Mouse (Mus musculus) olfactory bulb, adult 2 months (tissue): ENCODE measurements around the gene Cetn4. TPM values are rescaled to one million over a fixed set of nuclear protein-coding genes. Genes with fewer than 3 reads are reported as not detected.

Experiments used
- H3K27ac ChIP-seq: fragments of 200-500 bp; 2 replicates; pipeline ENCODE4 v1.5.1; 2012; ENCODE audit warnings: low read depth, low read length; ENCODE audit not compliant: insufficient read depth
- H3K4me1 ChIP-seq: fragments of 200-500 bp; 2 replicates; pipeline ENCODE4 v1.6.1; 2012; ENCODE audit warnings: low read length; ENCODE audit not compliant: control insufficient read depth, insufficient read depth
- H3K4me3 ChIP-seq: fragments of 200-500 bp; 2 replicates; pipeline ENCODE4 v1.5.1; 2012; ENCODE audit warnings: mild to moderate bottlenecking, low read depth, low read length, moderate library complexity; ENCODE audit not compliant: insufficient read depth
- CTCF ChIP-seq: fragments of 200-500 bp; IDR thresholded peaks from 2 replicates; pipeline ENCODE4 v1.5.1; 2012; ENCODE audit warnings: low read depth, mild to moderate bottlenecking, low read length, moderate library complexity; ENCODE audit not compliant: insufficient read depth
- POLR2A ChIP-seq: fragments of 200-500 bp; IDR thresholded peaks from 2 replicates; pipeline ENCODE4 v1.6.1; 2012; ENCODE audit warnings: mild to moderate bottlenecking, low read depth, low read length, moderate library complexity; ENCODE audit not compliant: insufficient read depth
- WGBS: fragments of 180-500 bp; shearing (Covaris S2); methylation state at CpG from one replicate; pipeline ENCODE4 v1.1.7; 2018; 5-methylcytosine and 5-hydroxymethylcytosine counted together
- polyA plus RNA-seq: library from polyadenylated mRNA; stranded (reverse); fragments of >200 nt; gene quantifications from 2 replicates; pipeline ENCODE4 v1.2.4, GENCODE M21; 2012; ENCODE audit warnings: low replicate concordance; ENCODE audit not compliant: missing spikeins, insufficient read depth, insufficient read length

Gene Cetn4
- polyA plus RNA-seq, 1 experiment = not detected

- no peak overlapping the region for H3K4me3 ChIP-seq
- 11% methylated on average over 1 of the region's 1 CpGs for WGBS
- no peaks in the 10 kb centered on the region; the same call in 1 of the 2 replicates for H3K4me1 ChIP-seq
- no peak overlapping the region for H3K27ac ChIP-seq
- TF ChIP-seq POLR2A = no peak
- no peak for TF ChIP-seq CTCF
Observed at GRCm38 (mm10) chr3:37313371-37313770, 863 bp upstream of the Cetn4 start.

GRCm38 (mm10) chr3:37311897-37312369 is 575 bp downstream of the Cetn4 start:
- 3% methylated on average over 10 of the region's 10 CpGs for WGBS
- Histone ChIP-seq H3K27ac (peak overlapping the region; percentile 38), H3K4me1 (no peaks in the 10 kb centered on the region; the same call in 1 of the 2 replicates), H3K4me3 (peak overlapping the region; percentile 62)
- TF ChIP-seq CTCF (no peak), POLR2A (no peak)

- no peak for TF ChIP-seq POLR2A
- TF ChIP-seq CTCF = no peak
- H3K27ac ChIP-seq = no peak overlapping the region
- WGBS = 79% methylated on average over 8 of the region's 8 CpGs
- no peaks in the 10 kb centered on the region for H3K4me1 ChIP-seq
- no peak overlapping the region for H3K4me3 ChIP-seq
Observed at GRCm38 (mm10) chr3:37303392-37304139, 8.9 kb downstream of the Cetn4 start.

- Histone ChIP-seq H3K27ac (no peak overlapping the region), H3K4me1 (no peaks in the 10 kb centered on the region), H3K4me3 (no peak overlapping the region)
- TF ChIP-seq CTCF (no peak), POLR2A (no peak)
- 41% methylated on average over 12 of the region's 12 CpGs for WGBS
Observed at GRCm38 (mm10) chr3:37302685-37303084, 9.8 kb downstream of the Cetn4 start.

- Histone ChIP-seq H3K27ac (no peak overlapping the region), H3K4me3 (no peak overlapping the region), H3K4me1 (no peaks in the 10 kb centered on the region)
- WGBS = 81% methylated on average over 3 of the region's 3 CpGs
- TF ChIP-seq POLR2A (no peak), CTCF (no peak)
Observed at GRCm38 (mm10) chr3:37299470-37299869, 13.0 kb downstream of the Cetn4 start.

- WGBS = 81% methylated on average over 2 of the region's 2 CpGs
- TF ChIP-seq CTCF (no peak), POLR2A (no peak)
- H3K4me3 ChIP-seq = no peak overlapping the region
- H3K27ac ChIP-seq = no peak overlapping the region
- H3K4me1 ChIP-seq = no peaks in the 10 kb centered on the region
Observed at GRCm38 (mm10) chr3:37292654-37293053, 19.9 kb downstream of the Cetn4 start.

- Histone ChIP-seq H3K4me3 (no peak overlapping the region), H3K4me1 (no peaks in the 10 kb centered on the region), H3K27ac (no peak overlapping the region)
- 78% methylated on average over 2 of the region's 2 CpGs for WGBS
- TF ChIP-seq POLR2A = no peak
- no peak for TF ChIP-seq CTCF
Observed at GRCm38 (mm10) chr3:37291929-37292328, 20.6 kb downstream of the Cetn4 start.

GRCm38 (mm10) chr3:37290881-37291541 is 21.5 kb downstream of the Cetn4 start:
- WGBS = 70% methylated on average over 7 of the region's 7 CpGs
- TF ChIP-seq CTCF (no peak), POLR2A (no peak)
- H3K4me1 ChIP-seq = no peaks in the 10 kb centered on the region
- H3K4me3 ChIP-seq = no peak overlapping the region
- no peak overlapping the region for H3K27ac ChIP-seq

- Histone ChIP-seq H3K27ac (no peak overlapping the region), H3K4me1 (no peaks in the 10 kb centered on the region), H3K4me3 (no peak overlapping the region)
- WGBS = 88% methylated on average over 2 of the region's 2 CpGs
- TF ChIP-seq POLR2A (no peak), CTCF (no peak)
Observed at GRCm38 (mm10) chr3:37289237-37289636, 23.3 kb downstream of the Cetn4 start.
